Mouse (Mus musculus) heart, embryonic 10.5 days (tissue): ENCODE measurements at regions not wholly inside any gene's neighbourhood (a gene's known extent, or its start where the extent isn't known, plus 50 kb on each side); places are given as distances from the start of the nearest gene placed in this dataset.

Experiments
- DNase-seq: peaks from one replicate; pipeline ENCODE4 v3.0.0-alpha.2; 2017; ENCODE audit warnings: low spot score
- H3K27ac ChIP-seq: fragments of 300-500 bp; sonication (generic); 2 replicates; pipeline ENCODE4 v1.5.1; 2016; ENCODE audit warnings: mild to moderate bottlenecking
- H3K27me3 ChIP-seq: fragments of 300-500 bp; sonication (generic); 2 replicates; pipeline ENCODE4 v1.6.1; 2016; ENCODE audit warnings: mild to moderate bottlenecking; ENCODE audit not compliant: poor library complexity, insufficient read depth, severe bottlenecking
- H3K36me3 ChIP-seq: fragments of 300-500 bp; sonication (generic); 2 replicates; pipeline ENCODE4 v1.6.1; 2016; ENCODE audit warnings: mild to moderate bottlenecking, moderate library complexity
- H3K4me1 ChIP-seq: fragments of 300-500 bp; sonication (generic); 2 replicates; pipeline ENCODE4 v1.6.1; 2016; ENCODE audit warnings: mild to moderate bottlenecking
- H3K4me3 ChIP-seq: fragments of 300-500 bp; sonication (generic); 2 replicates; pipeline ENCODE4 v1.5.1; 2016; ENCODE audit warnings: mild to moderate bottlenecking, moderate library complexity
- H3K9me3 ChIP-seq: fragments of 300-500 bp; sonication (generic); 2 replicates; pipeline ENCODE4 v1.6.1; 2016; ENCODE audit warnings: mild to moderate bottlenecking, moderate library complexity
- WGBS: fragments of 180-500 bp; shearing (Covaris S2); methylation state at CpG from one replicate; pipeline ENCODE4 v1.1.7; 2016; 5-methylcytosine and 5-hydroxymethylcytosine counted together

DNA sequence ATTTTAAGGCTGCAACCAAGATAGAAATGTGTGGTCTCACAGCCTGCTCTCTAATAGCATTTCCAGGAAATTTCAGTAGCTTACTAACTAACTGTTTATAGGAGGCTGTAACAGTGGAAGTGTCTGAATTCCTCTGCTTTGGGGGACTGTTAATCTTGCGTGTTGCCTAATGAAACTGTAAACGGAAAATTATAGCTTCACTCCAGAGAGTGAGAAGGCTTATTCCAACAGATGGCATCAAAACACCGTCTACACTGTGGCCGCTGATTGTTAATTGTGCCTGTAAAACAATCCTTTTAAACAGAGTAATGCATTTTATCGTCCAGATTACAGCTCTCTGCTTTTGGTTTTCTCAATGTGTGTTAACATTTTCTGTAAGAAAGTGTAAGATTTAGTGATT lies 206.7 kb upstream of the Dnajc19 start:
- no peak for DNase-seq
- Histone ChIP-seq H3K36me3 (no peaks in the 10 kb centered on the region), H3K4me3 (no peak overlapping the region), H3K27ac (no peak overlapping the region), H3K9me3 (no peaks in the 10 kb centered on the region), H3K27me3 (no peaks in the 10 kb centered on the region), H3K4me1 (no peaks in the 10 kb centered on the region)
- 78% methylated on average over 5 of the region's 5 CpGs for WGBS

- Histone ChIP-seq H3K9me3 (no peaks in the 10 kb centered on the region), H3K27ac (no peak overlapping the region), H3K27me3 (no peaks in the 10 kb centered on the region), H3K4me3 (no peak overlapping the region), H3K36me3 (no peaks in the 10 kb centered on the region), H3K4me1 (peaks cover 4% of the 10 kb centered on the region; the same call in 1 of the 2 replicates)
- DNase-seq: no peak
- WGBS: 87% methylated on average over 10 of the region's 10 CpGs
Observed at GRCm38 (mm10) chr3:34270154-34270553, 189.0 kb upstream of the Dnajc19 start.

DNA sequence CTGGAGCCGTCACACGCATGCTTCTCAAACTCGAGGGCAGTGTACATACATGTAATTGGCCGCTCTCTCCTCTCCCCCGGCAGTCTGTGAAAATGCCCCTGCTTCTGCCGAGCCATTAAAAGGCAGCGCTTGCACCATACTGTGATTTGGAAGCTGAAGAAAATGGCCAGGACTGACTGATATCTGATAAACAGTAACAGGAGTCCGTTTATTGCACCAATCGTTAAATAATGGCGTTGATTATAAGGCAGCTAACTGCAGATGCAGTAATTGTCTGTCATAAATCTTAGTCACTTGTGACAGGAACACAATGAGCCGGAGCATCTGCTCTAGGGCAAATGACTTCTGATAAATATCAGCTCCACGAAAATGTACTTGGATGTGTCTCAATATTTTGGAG lies 185.3 kb upstream of the Dnajc19 start:
- no peak overlapping the region for H3K27ac ChIP-seq
- no peaks in the 10 kb centered on the region for H3K36me3 ChIP-seq
- H3K4me3 ChIP-seq: no peak overlapping the region
- no peaks in the 10 kb centered on the region for H3K27me3 ChIP-seq
- DNase-seq: no peak
- 80% methylated on average over 12 of the region's 12 CpGs for WGBS
- H3K9me3 ChIP-seq: no peaks in the 10 kb centered on the region
- peaks cover 8% of the 10 kb centered on the region; the same call in 1 of the 2 replicates for H3K4me1 ChIP-seq

- no peak overlapping the region for H3K27ac ChIP-seq
- no peak overlapping the region for H3K4me3 ChIP-seq
- H3K9me3 ChIP-seq: no peaks in the 10 kb centered on the region
- peaks cover 8% of the 10 kb centered on the region; the same call in 1 of the 2 replicates for H3K4me1 ChIP-seq
- no peaks in the 10 kb centered on the region for H3K27me3 ChIP-seq
- WGBS: 50% methylated on average over 6 of the region's 6 CpGs
- no peaks in the 10 kb centered on the region for H3K36me3 ChIP-seq
- DNase-seq: no peak
Observed at GRCm38 (mm10) chr3:34264811-34265210, 183.7 kb upstream of the Dnajc19 start.

GRCm38 (mm10) chr3:34252730-34253337 lies 171.7 kb upstream of the Dnajc19 start:
- Histone ChIP-seq H3K27me3 (no peaks in the 10 kb centered on the region), H3K4me3 (no peak overlapping the region), H3K4me1 (no peaks in the 10 kb centered on the region), H3K36me3 (no peaks in the 10 kb centered on the region), H3K27ac (no peak overlapping the region), H3K9me3 (no peaks in the 10 kb centered on the region)
- WGBS: 74% methylated on average over 12 of the region's 12 CpGs
- no peak for DNase-seq

GRCm38 (mm10) chr3:34242126-34242525 lies 161.0 kb upstream of the Dnajc19 start:
- Histone ChIP-seq H3K27me3 (no peaks in the 10 kb centered on the region), H3K9me3 (no peaks in the 10 kb centered on the region), H3K4me3 (no peak overlapping the region), H3K4me1 (no peaks in the 10 kb centered on the region), H3K36me3 (no peaks in the 10 kb centered on the region), H3K27ac (no peak overlapping the region)
- DNase-seq: no peak
- WGBS: 81% methylated on average over 3 of the region's 3 CpGs

DNA sequence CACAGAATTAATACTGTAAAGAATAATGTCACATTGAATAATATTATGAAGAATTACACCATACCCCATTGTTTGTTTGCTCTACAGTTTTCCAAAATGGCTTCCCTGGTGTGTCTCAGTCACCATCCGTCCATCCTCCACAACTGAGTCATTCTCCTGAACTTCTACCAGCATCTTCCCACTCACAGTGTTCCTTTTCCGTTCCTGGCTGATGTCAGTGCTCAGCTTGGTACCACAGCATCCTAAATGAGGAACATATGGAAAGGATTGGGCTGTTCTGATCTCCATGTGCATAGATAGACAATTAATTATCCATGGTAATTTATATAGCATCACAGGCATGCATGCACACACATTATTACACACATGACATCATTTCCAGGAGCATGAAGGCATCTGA lies 158.9 kb upstream of the Dnajc19 start:
- Histone ChIP-seq H3K4me3 (no peak overlapping the region), H3K27ac (no peak overlapping the region), H3K9me3 (no peaks in the 10 kb centered on the region), H3K36me3 (no peaks in the 10 kb centered on the region), H3K27me3 (no peaks in the 10 kb centered on the region), H3K4me1 (no peaks in the 10 kb centered on the region)
- WGBS: 79% methylated on average over 2 of the region's 2 CpGs
- DNase-seq: no peak

DNA sequence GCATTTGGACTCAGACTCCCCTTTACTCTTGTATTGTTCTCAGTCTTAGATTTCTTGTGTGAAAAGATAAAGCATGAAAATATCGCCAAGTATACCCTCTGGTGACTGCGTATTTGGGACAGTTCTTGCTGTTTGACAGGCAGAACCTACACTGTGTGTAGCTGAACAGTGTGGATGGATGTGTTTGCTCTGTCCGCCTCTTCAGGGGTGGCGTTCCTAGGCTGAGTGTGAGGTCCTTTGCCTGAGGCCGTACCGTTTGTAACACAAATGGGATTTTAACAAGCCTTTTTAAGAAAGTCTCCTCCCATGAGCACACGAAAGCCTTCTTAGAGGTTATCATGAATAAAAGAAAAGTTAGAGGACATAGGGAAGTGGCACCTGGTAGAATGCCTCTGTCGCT lies 153.3 kb upstream of the Dnajc19 start:
- Histone ChIP-seq H3K4me1 (no peaks in the 10 kb centered on the region), H3K27ac (no peak overlapping the region), H3K9me3 (no peaks in the 10 kb centered on the region), H3K4me3 (no peak overlapping the region), H3K27me3 (no peaks in the 10 kb centered on the region), H3K36me3 (no peaks in the 10 kb centered on the region)
- 77% methylated on average over 8 of the region's 8 CpGs for WGBS
- no peak for DNase-seq

GRCm38 (mm10) chr3:34232329-34233250 lies 151.5 kb upstream of the Dnajc19 start:
- H3K4me3 ChIP-seq: no peak overlapping the region
- no peaks in the 10 kb centered on the region for H3K27me3 ChIP-seq
- H3K9me3 ChIP-seq: no peaks in the 10 kb centered on the region
- DNase-seq: no peak
- 77% methylated on average over 7 of the region's 7 CpGs for WGBS
- H3K27ac ChIP-seq: no peak overlapping the region
- H3K36me3 ChIP-seq: no peaks in the 10 kb centered on the region
- no peaks in the 10 kb centered on the region for H3K4me1 ChIP-seq

GRCm38 (mm10) chr3:34231593-34232328 lies 150.6 kb upstream of the Dnajc19 start:
- Histone ChIP-seq H3K36me3 (no peaks in the 10 kb centered on the region), H3K4me1 (no peaks in the 10 kb centered on the region), H3K27ac (no peak overlapping the region), H3K27me3 (no peaks in the 10 kb centered on the region), H3K4me3 (no peak overlapping the region), H3K9me3 (no peaks in the 10 kb centered on the region)
- DNase-seq: no peak
- 63% methylated on average over 9 of the region's 9 CpGs for WGBS

GRCm38 (mm10) chr3:34222291-34222690 lies 141.2 kb upstream of the Dnajc19 start:
- H3K36me3 ChIP-seq: no peaks in the 10 kb centered on the region
- H3K27ac ChIP-seq: no peak overlapping the region
- no peak overlapping the region for H3K4me3 ChIP-seq
- DNase-seq: no peak
- H3K4me1 ChIP-seq: 0 out of 2 replicates have a peak, but pooled peaks cover 2% of the 10 kb centered on the region
- no peaks in the 10 kb centered on the region for H3K9me3 ChIP-seq
- WGBS: 89% methylated on average over 10 of the region's 10 CpGs
- H3K27me3 ChIP-seq: no peaks in the 10 kb centered on the region

GRCm38 (mm10) chr3:34219741-34220310 lies 138.7 kb upstream of the Dnajc19 start:
- no peak overlapping the region for H3K27ac ChIP-seq
- WGBS: 60% methylated on average over 10 of the region's 10 CpGs
- H3K36me3 ChIP-seq: no peaks in the 10 kb centered on the region
- DNase-seq: no peak
- H3K4me3 ChIP-seq: no peak overlapping the region
- 0 out of 2 replicates have a peak, but pooled peaks cover 2% of the 10 kb centered on the region for H3K4me1 ChIP-seq
- H3K9me3 ChIP-seq: no peaks in the 10 kb centered on the region
- no peaks in the 10 kb centered on the region for H3K27me3 ChIP-seq
